Mouse (Mus musculus): Measurements from ENCODE around the gene Ncoa1.

- TF ChIP-seq CTCF (IDR thresholded peaks at IDR 0.05; ENCODE audit: low read depth, low read length) (no peak), EP300 (IDR thresholded peaks at IDR 0.05; ENCODE audit: insufficient read depth, low read depth, low read length) (no peak), POLR2A (IDR thresholded peaks at IDR 0.05; ENCODE audit: insufficient read depth, low read length) (no peak)
Observed at GRCm38 (mm10) chr12:4386077-4386719, 90.8 kb downstream of the Ncoa1 start.
